Mouse (Mus musculus): ENCODE data around the gene Txnip. TPM values are rescaled to one million over a fixed set of nuclear protein-coding genes. Genes with fewer than 3 reads are reported as not detected.
A peak's percentile ranks its signal among the peaks of the same experiment; 100 is the strongest.

Gene Txnip
- polyA plus RNA-seq, 1 experiment from 2014 or later, result 75.8 TPM

DNA sequence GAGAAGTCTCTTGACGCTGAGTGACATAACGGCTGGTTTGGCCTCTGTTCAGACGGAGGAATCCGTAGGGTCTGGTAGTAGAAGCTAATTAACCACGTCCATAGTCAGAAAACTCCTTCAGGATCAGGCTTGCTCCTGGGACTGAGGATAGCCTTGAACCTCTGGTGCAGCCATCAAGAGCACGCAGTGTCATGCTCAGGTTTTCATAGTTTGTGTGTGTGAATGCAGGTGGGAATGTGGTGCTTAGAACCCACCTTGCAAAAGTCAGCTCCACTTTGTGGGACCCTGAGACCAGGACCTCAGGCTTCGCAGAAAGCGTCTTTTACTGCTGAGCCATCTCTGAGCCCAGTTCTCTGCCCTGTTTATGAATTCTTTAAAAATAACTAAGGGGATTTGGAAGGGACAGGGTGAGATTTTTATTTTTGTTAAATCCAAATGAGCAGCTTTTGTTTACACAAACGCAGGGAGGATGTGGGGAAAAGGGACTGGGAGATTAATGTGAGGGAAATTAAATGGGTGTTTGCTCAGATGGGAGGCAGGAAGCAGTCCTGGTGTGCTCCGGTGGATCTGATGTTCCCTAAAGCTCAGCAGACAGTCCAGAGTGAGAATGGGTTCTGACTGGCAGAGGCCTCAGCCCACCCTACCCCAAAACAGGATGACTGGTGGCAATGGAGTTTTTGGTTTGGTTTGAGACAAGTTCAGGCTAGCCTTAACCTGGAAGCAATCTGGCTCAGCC is 4.4 kb downstream of the Txnip start:
- Histone ChIP-seq H3K4me3 (no peak overlapping the region), H3K4me2 (replicated peaks) (no peak overlapping the region), H3K27me3 (no peaks in the 10 kb centered on the region), H3K4me1 (peaks cover 27% of the 10 kb centered on the region), H3K27ac (peak overlapping the region; percentile 38; the same call in 1 of the 2 replicates), H3K36me3 (peaks cover 21% of the 10 kb centered on the region), H3K9ac (no peak overlapping the region), H3K9me3 (no peaks in the 10 kb centered on the region)
- ATAC-seq (ENCODE audit: insufficient number of reproducible peaks, insufficient read depth, low FRiP score, low TSS enrichment), result no peak
- WGBS, result 57% methylated on average over 10 of the region's 10 CpGs

- ATAC-seq (ENCODE audit: insufficient number of reproducible peaks, insufficient read depth, low FRiP score, low TSS enrichment), result no peak
- H3K9ac ChIP-seq, result no peak overlapping the region
- WGBS, result 92% methylated on average over 8 of the region's 8 CpGs
- H3K4me1 ChIP-seq, result peaks cover 27% of the 10 kb centered on the region
- H3K36me3 ChIP-seq, result peaks cover 21% of the 10 kb centered on the region
- H3K4me2 ChIP-seq (replicated peaks), result no peak overlapping the region
- H3K4me3 ChIP-seq, result no peak overlapping the region
- no peaks in the 10 kb centered on the region for H3K27me3 ChIP-seq
- no peaks in the 10 kb centered on the region for H3K9me3 ChIP-seq
- H3K27ac ChIP-seq, result no peak overlapping the region
These were observed 5.5 kb downstream of the Txnip start for GRCm38 (mm10) chr3:96563267-96563666.

GRCm38 (mm10) chr3:96563911-96564632 is 6.3 kb downstream of the Txnip start:
- H3K4me2 ChIP-seq (replicated peaks), result 0 out of 2 replicates have a peak overlapping the region, but pooled peaks have one; percentile 7
- no peak overlapping the region for H3K4me3 ChIP-seq
- WGBS, result 66% methylated on average over 10 of the region's 10 CpGs

GRCm38 (mm10) chr3:96564633-96565032 is 6.9 kb downstream of the Txnip start:
- ATAC-seq (ENCODE audit: insufficient number of reproducible peaks, insufficient read depth, low FRiP score, low TSS enrichment), result no peak
- Histone ChIP-seq H3K36me3 (peaks cover 19% of the 10 kb centered on the region), H3K4me1 (peaks cover 20% of the 10 kb centered on the region), H3K4me3 (no peak overlapping the region), H3K27ac (peak overlapping the region; percentile 50; the same call in 1 of the 2 replicates), H3K4me2 (replicated peaks) (0 out of 2 replicates have a peak overlapping the region, but pooled peaks have one; percentile 7), H3K9me3 (no peaks in the 10 kb centered on the region), H3K27me3 (no peaks in the 10 kb centered on the region), H3K9ac (no peak overlapping the region)
- WGBS, result 36% methylated on average over 7 of the region's 7 CpGs

More at GRCm38 (mm10) chr3:96563911-96564632, 6.3 kb downstream of the Txnip start:
- no peak overlapping the region for H3K9ac ChIP-seq
- ATAC-seq (ENCODE audit: insufficient number of reproducible peaks, insufficient read depth, low FRiP score, low TSS enrichment), result no peak
- H3K4me1 ChIP-seq, result peaks cover 25% of the 10 kb centered on the region
- peaks cover 21% of the 10 kb centered on the region for H3K36me3 ChIP-seq
- H3K27me3 ChIP-seq, result no peaks in the 10 kb centered on the region
- peak overlapping the region; percentile 50; the same call in 1 of the 2 replicates for H3K27ac ChIP-seq
- H3K9me3 ChIP-seq, result no peaks in the 10 kb centered on the region

- ATAC-seq (ENCODE audit: insufficient number of reproducible peaks, insufficient read depth, low FRiP score, low TSS enrichment), result no peak
- Histone ChIP-seq H3K36me3 (peaks cover 14% of the 10 kb centered on the region), H3K27me3 (no peaks in the 10 kb centered on the region), H3K27ac (peak overlapping the region; percentile 37; the same call in 1 of the 2 replicates), H3K4me1 (peaks cover 15% of the 10 kb centered on the region), H3K9ac (no peak overlapping the region), H3K4me3 (no peak overlapping the region), H3K9me3 (no peaks in the 10 kb centered on the region), H3K4me2 (replicated peaks) (no peak overlapping the region)
- WGBS, result 93% methylated on average over 2 of the region's 3 CpGs
These were observed 7.3 kb downstream of the Txnip start for GRCm38 (mm10) chr3:96565105-96565504.

DNA sequence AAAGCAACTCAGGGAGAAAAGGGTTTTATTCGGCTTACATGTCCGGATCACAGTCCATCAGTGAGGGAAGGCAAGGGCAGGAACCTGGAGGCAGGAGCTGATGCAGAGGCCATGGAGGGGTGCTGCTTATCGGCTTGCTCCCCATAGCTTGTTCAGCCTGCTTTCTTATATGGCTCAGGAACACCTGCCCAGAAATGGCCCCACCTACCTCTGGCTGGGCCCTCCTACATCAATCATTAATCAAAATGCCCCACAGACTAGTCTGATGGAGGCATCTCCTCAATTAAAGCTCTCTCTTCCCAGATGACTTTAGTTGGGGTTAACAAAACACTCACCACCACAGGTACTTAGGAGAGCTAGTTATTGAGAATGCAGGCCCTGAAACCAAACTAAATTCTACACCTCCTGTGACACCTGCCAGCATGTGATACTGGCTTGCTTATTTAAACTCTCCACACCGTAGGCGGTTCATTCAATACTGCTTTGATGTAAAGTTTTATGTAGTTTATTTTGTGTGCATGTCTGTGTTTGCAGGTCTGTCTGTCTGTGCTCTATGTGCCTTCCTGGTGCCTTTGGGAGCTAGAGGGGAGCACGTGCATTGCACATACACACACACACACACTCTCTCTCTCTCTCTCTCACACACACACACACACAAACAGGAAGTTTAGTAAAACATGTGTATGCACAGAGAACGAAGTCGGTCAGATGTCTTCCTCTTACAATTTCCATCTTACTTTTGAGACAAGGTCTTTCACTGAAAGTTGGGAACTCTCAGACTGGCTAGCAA is 9.1 kb downstream of the Txnip start:
- no peak overlapping the region for H3K4me2 ChIP-seq (replicated peaks)
- no peak overlapping the region for H3K4me3 ChIP-seq
- no peaks in the 10 kb centered on the region for H3K27me3 ChIP-seq
- peaks cover 5% of the 10 kb centered on the region; the same call in 1 of the 2 replicates for H3K4me1 ChIP-seq
- H3K9me3 ChIP-seq, result no peaks in the 10 kb centered on the region
- H3K9ac ChIP-seq, result no peak overlapping the region
- WGBS, result 87% methylated on average over 8 of the region's 8 CpGs
- no peak overlapping the region for H3K27ac ChIP-seq
- ATAC-seq (ENCODE audit: insufficient number of reproducible peaks, insufficient read depth, low FRiP score, low TSS enrichment), result no peak
- no peaks in the 10 kb centered on the region for H3K36me3 ChIP-seq

DNA sequence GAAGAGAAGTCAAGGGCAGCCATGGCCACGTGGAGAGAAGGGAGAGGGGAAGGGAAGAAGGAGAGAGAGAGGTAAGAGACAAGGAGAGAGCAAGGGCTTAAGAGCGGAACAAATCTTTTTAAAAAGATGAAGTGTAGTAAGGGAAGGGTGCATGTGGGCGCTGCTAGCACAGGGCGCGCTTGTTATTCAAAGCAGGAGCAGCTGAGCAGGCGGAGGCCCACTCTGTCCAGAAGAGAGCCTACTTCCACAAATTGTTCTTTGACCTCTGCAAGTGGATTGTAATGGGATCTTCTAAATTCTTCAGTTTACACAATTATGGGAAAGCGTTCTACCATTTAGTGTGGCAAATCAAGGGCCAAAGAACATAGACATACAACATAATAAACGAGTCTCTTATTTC is 10.8 kb downstream of the Txnip start:
- Histone ChIP-seq H3K27ac (no peak overlapping the region), H3K9me3 (no peaks in the 10 kb centered on the region), H3K27me3 (no peaks in the 10 kb centered on the region), H3K4me2 (replicated peaks) (no peak overlapping the region), H3K36me3 (no peaks in the 10 kb centered on the region), H3K9ac (no peak overlapping the region), H3K4me1 (peaks cover 5% of the 10 kb centered on the region; the same call in 1 of the 2 replicates), H3K4me3 (no peak overlapping the region)
- no peak for ATAC-seq (ENCODE audit: insufficient number of reproducible peaks, insufficient read depth, low FRiP score, low TSS enrichment)
- 66% methylated on average over 8 of the region's 8 CpGs for WGBS

GRCm38 (mm10) chr3:96569506-96569905 is 11.7 kb downstream of the Txnip start:
- Histone ChIP-seq H3K36me3 (no peaks in the 10 kb centered on the region), H3K4me1 (peaks cover 6% of the 10 kb centered on the region; the same call in 1 of the 2 replicates), H3K4me3 (no peak overlapping the region), H3K27me3 (no peaks in the 10 kb centered on the region), H3K9ac (no peak overlapping the region), H3K27ac (no peak overlapping the region), H3K9me3 (no peaks in the 10 kb centered on the region), H3K4me2 (replicated peaks) (no peak overlapping the region)
- ATAC-seq (ENCODE audit: insufficient number of reproducible peaks, insufficient read depth, low FRiP score, low TSS enrichment), result no peak
- 89% methylated on average over 13 of the region's 13 CpGs for WGBS

DNA sequence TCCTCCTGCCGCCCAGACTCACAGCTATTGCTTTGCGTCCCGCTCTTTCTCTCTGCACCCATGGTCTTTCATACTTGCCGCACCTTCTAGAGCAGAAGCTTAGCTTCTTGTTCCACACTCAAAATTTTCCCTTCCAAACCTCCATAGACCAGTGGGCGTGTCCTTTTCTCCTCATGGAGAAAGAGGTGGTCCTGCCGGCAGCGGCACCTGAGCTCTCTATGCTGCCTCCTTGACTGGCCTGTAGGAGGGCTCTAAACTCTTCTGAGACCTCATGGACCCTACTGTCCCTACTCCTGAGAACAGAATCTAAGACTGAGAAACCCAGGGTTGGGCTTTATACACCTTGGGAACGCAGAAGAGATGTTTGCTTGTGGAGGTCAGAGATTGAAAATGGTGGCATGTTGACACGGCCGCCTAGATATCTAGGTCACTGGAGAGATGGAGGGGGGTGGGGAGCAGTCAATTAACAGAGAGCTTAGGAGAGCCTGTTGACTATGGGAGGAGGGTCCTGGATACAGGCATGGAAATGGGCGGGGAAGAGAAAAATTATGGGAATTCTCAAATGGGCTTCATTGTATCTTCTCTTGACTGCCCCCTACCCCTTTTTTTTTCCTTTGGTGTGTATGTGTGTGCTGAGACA is 12.3 kb downstream of the Txnip start:
- no peak overlapping the region for H3K9ac ChIP-seq
- H3K9me3 ChIP-seq, result no peaks in the 10 kb centered on the region
- 87% methylated on average over 11 of the region's 11 CpGs for WGBS
- H3K4me1 ChIP-seq, result 0 out of 2 replicates have a peak, but pooled peaks cover 4% of the 10 kb centered on the region
- H3K27ac ChIP-seq, result no peak overlapping the region
- H3K36me3 ChIP-seq, result no peaks in the 10 kb centered on the region
- ATAC-seq (ENCODE audit: insufficient number of reproducible peaks, insufficient read depth, low FRiP score, low TSS enrichment), result no peak
- no peaks in the 10 kb centered on the region for H3K27me3 ChIP-seq
- no peak overlapping the region for H3K4me2 ChIP-seq (replicated peaks)
- H3K4me3 ChIP-seq, result no peak overlapping the region

- Histone ChIP-seq H3K4me2 (replicated peaks) (no peak overlapping the region), H3K9me3 (no peaks in the 10 kb centered on the region), H3K27ac (no peak overlapping the region), H3K36me3 (no peaks in the 10 kb centered on the region), H3K4me1 (0 out of 2 replicates have a peak, but pooled peaks cover 4% of the 10 kb centered on the region), H3K9ac (no peak overlapping the region), H3K4me3 (no peak overlapping the region), H3K27me3 (no peaks in the 10 kb centered on the region)
- WGBS, result 60% methylated on average over 7 of the region's 7 CpGs
- ATAC-seq (ENCODE audit: insufficient number of reproducible peaks, insufficient read depth, low FRiP score, low TSS enrichment), result no peak
These were observed 12.9 kb downstream of the Txnip start for GRCm38 (mm10) chr3:96570643-96571042.

- ATAC-seq (ENCODE audit: insufficient number of reproducible peaks, insufficient read depth, low FRiP score, low TSS enrichment), result no peak
- Histone ChIP-seq H3K27ac (no peak overlapping the region), H3K4me2 (replicated peaks) (no peak overlapping the region), H3K9ac (no peak overlapping the region), H3K27me3 (no peaks in the 10 kb centered on the region), H3K36me3 (no peaks in the 10 kb centered on the region), H3K9me3 (no peaks in the 10 kb centered on the region), H3K4me3 (no peak overlapping the region), H3K4me1 (peaks cover 5% of the 10 kb centered on the region)
- WGBS, result 89% methylated on average over 2 of the region's 2 CpGs
These were observed 13.6 kb downstream of the Txnip start for GRCm38 (mm10) chr3:96571336-96571735.

Measured in embryonic facial prominence, embryonic 12.5 days (tissue).